Mouse (Mus musculus): ENCODE data around the gene Map3k13. TPM values are rescaled to one million over a fixed set of nuclear protein-coding genes. Genes with fewer than 3 reads are reported as not detected.

Gene Map3k13
- total and polyA plus RNA-seq, 3 experiments = 0.23 to 0.82 TPM; not detected in 1

DNA sequence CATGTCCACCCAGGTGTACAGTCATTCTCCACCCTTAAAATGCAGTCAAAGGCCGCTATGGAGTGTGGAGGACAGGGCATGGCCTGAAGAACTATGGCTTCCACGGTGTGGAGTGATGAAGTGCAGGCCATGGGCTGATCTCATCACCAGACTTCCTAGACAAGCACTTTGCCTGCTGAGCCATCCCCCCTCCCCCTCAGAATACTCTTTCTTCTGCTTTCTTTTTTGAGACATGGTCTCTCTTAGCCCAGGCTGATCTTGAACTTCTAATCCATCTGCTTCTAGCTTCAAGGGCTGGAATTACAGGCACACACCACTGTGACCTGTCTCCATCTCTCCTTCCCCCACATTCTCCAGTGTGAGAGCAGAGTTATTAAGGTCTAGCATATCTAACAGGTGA lies 93.5 kb downstream of the Map3k13 start:
- no peak overlapping the region for H3K9ac ChIP-seq (ENCODE audit: control insufficient read depth, low read depth, low read length, poor library complexity, severe bottlenecking)
- H3K9me3 ChIP-seq (replicated peaks; ENCODE audit: insufficient read depth, low read length) = no peaks in the 10 kb centered on the region
- H3K4me3 ChIP-seq (ENCODE audit: control insufficient read depth in 1 of 2, insufficient read depth in 1 of 2, low read depth in 2 of 2, low read length in 2 of 2) = no peak overlapping the region
- H3K4me1 ChIP-seq (ENCODE audit: control insufficient read depth in 1 of 2, insufficient read depth in 2 of 2, low read length in 2 of 2) = no peaks in the 10 kb centered on the region
- H3K36me3 ChIP-seq (ENCODE audit: control insufficient read depth in 1 of 2, insufficient read depth in 2 of 2, low read length in 2 of 2) = no peaks in the 10 kb centered on the region
- no peaks in the 10 kb centered on the region for H3K27me3 ChIP-seq (ENCODE audit: control insufficient read depth in 1 of 2, insufficient read depth in 2 of 2, low read length in 2 of 2)
- no peak for DNase-seq (ENCODE audit: low read depth, low spot score)
- no peak for TF ChIP-seq ZC3H11A (IDR thresholded peaks at IDR 0.05; ENCODE audit: low read depth, low read length)
- no peak for TF ChIP-seq MAZ (IDR thresholded peaks at IDR 0.05; ENCODE audit: low read depth, low read length)
- TF ChIP-seq CTCF (IDR thresholded peaks at IDR 0.05 in 2 of 3, conservative IDR thresholded peaks at IDR 0.05 in 1 of 3; ENCODE audit: control insufficient read depth in 1 of 3, insufficient read depth in 1 of 3, low read depth in 2 of 3, low read length in 3 of 3, poor library complexity in 1 of 3, severe bottlenecking in 1 of 3) = no peak
- no peak for TF ChIP-seq ELF1 (IDR thresholded peaks at IDR 0.05; ENCODE audit: low read depth, low read length)
- no peak for TF ChIP-seq POLR2AphosphoS2 (IDR thresholded peaks at IDR 0.05; ENCODE audit: low read length)
- no peak for TF ChIP-seq MYC (IDR thresholded peaks at IDR 0.05; ENCODE audit: low read depth, low read length)
- TF ChIP-seq NRF1 (IDR thresholded peaks at IDR 0.05; ENCODE audit: insufficient read depth, low read depth, low read length, poor library complexity, severe bottlenecking) = no peak
- no peak for TF ChIP-seq GATA1 (IDR thresholded peaks at IDR 0.05; ENCODE audit: low read depth, low read length)
- no peak for TF ChIP-seq ZMIZ1 (IDR thresholded peaks at IDR 0.05; ENCODE audit: low read depth, low read length)
- no peak for TF ChIP-seq KAT2A (conservative IDR thresholded peaks at IDR 0.05; ENCODE audit: low read depth, low read length)
- TF ChIP-seq TCF12 (IDR thresholded peaks at IDR 0.05; ENCODE audit: low read depth, low read length) = no peak
- H3K27ac ChIP-seq (ENCODE audit: control insufficient read depth, low read depth, low read length) = no peak overlapping the region
- no peaks in the 10 kb centered on the region for H3K79me2 ChIP-seq (ENCODE audit: control insufficient read depth, insufficient read depth, low read length, poor library complexity)

DNA sequence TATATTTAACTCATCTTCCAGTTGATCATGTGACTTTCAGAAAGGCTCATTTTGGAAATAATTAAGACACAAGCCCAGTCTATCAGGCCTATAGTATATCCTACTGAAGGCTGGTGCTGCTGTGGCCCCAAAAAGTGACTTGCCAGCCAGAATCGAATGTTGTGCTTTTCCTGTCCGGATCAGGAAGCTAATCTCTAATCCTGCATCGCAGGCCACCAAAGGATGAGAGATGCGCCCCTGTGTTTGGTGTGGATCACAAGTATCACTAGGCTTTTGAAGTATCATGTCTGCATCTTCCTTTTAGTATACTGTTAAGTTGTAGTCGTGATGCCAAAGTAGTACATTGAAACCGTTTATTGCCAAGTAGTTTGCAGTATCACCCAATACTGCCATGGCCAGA lies 99.7 kb downstream of the Map3k13 start:
- TF ChIP-seq ZKSCAN1 (IDR thresholded peaks at IDR 0.05; ENCODE audit: low read depth, low read length) (no peak), GATA1 (IDR thresholded peaks at IDR 0.05; ENCODE audit: low read depth, low read length) (no peak), SMC3 (IDR thresholded peaks at IDR 0.05; ENCODE audit: low read depth, low read length) (no peak), CTCF (IDR thresholded peaks at IDR 0.05 in 2 of 3, conservative IDR thresholded peaks at IDR 0.05 in 1 of 3; ENCODE audit: control insufficient read depth in 1 of 3, insufficient read depth in 1 of 3, low read depth in 2 of 3, low read length in 3 of 3, poor library complexity in 1 of 3, severe bottlenecking in 1 of 3) (no peak), EP300 (IDR thresholded peaks at IDR 0.05; ENCODE audit: low read depth in 1 of 2, low read length in 2 of 2) (no peak), POLR2A (IDR thresholded peaks at IDR 0.05; ENCODE audit: control insufficient read depth in 1 of 2, insufficient read depth in 1 of 2, low read depth in 1 of 2, low read length in 2 of 2, poor library complexity in 1 of 2) (no peak)
- H3K4me3 ChIP-seq (ENCODE audit: control insufficient read depth in 1 of 2, insufficient read depth in 1 of 2, low read depth in 2 of 2, low read length in 2 of 2) = no peak overlapping the region
- no peak for DNase-seq (ENCODE audit: low read depth, low spot score)
- no peak overlapping the region for H3K9ac ChIP-seq (ENCODE audit: control insufficient read depth, low read depth, low read length, poor library complexity, severe bottlenecking)
- no peaks in the 10 kb centered on the region for H3K4me1 ChIP-seq (ENCODE audit: control insufficient read depth in 1 of 2, insufficient read depth in 2 of 2, low read length in 2 of 2)
- H3K27me3 ChIP-seq (ENCODE audit: control insufficient read depth in 1 of 2, insufficient read depth in 2 of 2, low read length in 2 of 2) = no peaks in the 10 kb centered on the region
- no peak overlapping the region for H3K27ac ChIP-seq (ENCODE audit: control insufficient read depth, low read depth, low read length)
- no peaks in the 10 kb centered on the region for H3K9me3 ChIP-seq (replicated peaks; ENCODE audit: insufficient read depth, low read length)
- H3K79me2 ChIP-seq (ENCODE audit: control insufficient read depth, insufficient read depth, low read length, poor library complexity) = no peaks in the 10 kb centered on the region
- H3K36me3 ChIP-seq (ENCODE audit: control insufficient read depth in 1 of 2, insufficient read depth in 2 of 2, low read length in 2 of 2) = no peaks in the 10 kb centered on the region

GRCm38 (mm10) chr16:21901286-21901685 lies 107.1 kb downstream of the Map3k13 start:
- no peak overlapping the region for H3K4me3 ChIP-seq (ENCODE audit: control insufficient read depth in 1 of 2, insufficient read depth in 1 of 2, low read depth in 2 of 2, low read length in 2 of 2)
- H3K36me3 ChIP-seq (ENCODE audit: control insufficient read depth in 1 of 2, insufficient read depth in 2 of 2, low read length in 2 of 2) = no peaks in the 10 kb centered on the region
- no peaks in the 10 kb centered on the region for H3K4me1 ChIP-seq (ENCODE audit: control insufficient read depth in 1 of 2, insufficient read depth in 2 of 2, low read length in 2 of 2)
- no peaks in the 10 kb centered on the region for H3K9me3 ChIP-seq (replicated peaks; ENCODE audit: insufficient read depth, low read length)
- TF ChIP-seq POLR2AphosphoS5 (IDR thresholded peaks at IDR 0.05; ENCODE audit: borderline replicate concordance, low read depth, low read length) = no peak
- no peak for TF ChIP-seq RAD21 (IDR thresholded peaks at IDR 0.05; ENCODE audit: low read depth, low read length)
- no peak for TF ChIP-seq HCFC1 (IDR thresholded peaks at IDR 0.05; ENCODE audit: low read depth, low read length)
- TF ChIP-seq ZC3H11A (IDR thresholded peaks at IDR 0.05; ENCODE audit: low read depth, low read length) = no peak
- TF ChIP-seq ZMIZ1 (IDR thresholded peaks at IDR 0.05; ENCODE audit: low read depth, low read length) = no peak
- TF ChIP-seq MAX (IDR thresholded peaks at IDR 0.05; ENCODE audit: low read length) = no peak
- TF ChIP-seq TAL1 (IDR thresholded peaks at IDR 0.05; ENCODE audit: low read length) = no peak
- no peak for TF ChIP-seq MXI1 (IDR thresholded peaks at IDR 0.05; ENCODE audit: low read depth, low read length)
- no peak for TF ChIP-seq CHD1 (IDR thresholded peaks at IDR 0.05; ENCODE audit: low read depth, low read length)
- no peak for TF ChIP-seq MAZ (IDR thresholded peaks at IDR 0.05; ENCODE audit: low read depth, low read length)
- TF ChIP-seq TCF12 (IDR thresholded peaks at IDR 0.05; ENCODE audit: low read depth, low read length) = no peak
- no peak for TF ChIP-seq ELF1 (IDR thresholded peaks at IDR 0.05; ENCODE audit: low read depth, low read length)
- no peak for TF ChIP-seq MYC (IDR thresholded peaks at IDR 0.05; ENCODE audit: low read depth, low read length)
- TF ChIP-seq BHLHE40 (IDR thresholded peaks at IDR 0.05; ENCODE audit: borderline replicate concordance, low read depth, low read length) = no peak
- no peak for DNase-seq (ENCODE audit: low read depth, low spot score)
- H3K79me2 ChIP-seq (ENCODE audit: control insufficient read depth, insufficient read depth, low read length, poor library complexity) = no peaks in the 10 kb centered on the region
- no peak overlapping the region for H3K27ac ChIP-seq (ENCODE audit: control insufficient read depth, low read depth, low read length)
- H3K9ac ChIP-seq (ENCODE audit: control insufficient read depth, low read depth, low read length, poor library complexity, severe bottlenecking) = no peak overlapping the region
- H3K27me3 ChIP-seq (ENCODE audit: control insufficient read depth in 1 of 2, insufficient read depth in 2 of 2, low read length in 2 of 2) = no peaks in the 10 kb centered on the region; a peak in 1 of 4 replicates

All from MEL (cell line).